Mouse (Mus musculus) olfactory bulb, adult 2 months (tissue): ENCODE results near the gene Tsnaxip1.

Experiments
- CTCF ChIP-seq: fragments of 200-500 bp; IDR thresholded peaks from 2 replicates; pipeline ENCODE4 v1.5.1; 2012; ENCODE audit warnings: low read depth, mild to moderate bottlenecking, low read length, moderate library complexity; ENCODE audit not compliant: insufficient read depth
- POLR2A ChIP-seq: fragments of 200-500 bp; IDR thresholded peaks from 2 replicates; pipeline ENCODE4 v1.6.1; 2012; ENCODE audit warnings: mild to moderate bottlenecking, low read depth, low read length, moderate library complexity; ENCODE audit not compliant: insufficient read depth

- TF ChIP-seq POLR2A (no peak), CTCF (no peak)
Observed at GRCm38 (mm10) chr8:105850014-105850413, 22.5 kb downstream of the Tsnaxip1 start.
